Mouse (Mus musculus) testis, adult 2 months (tissue): ENCODE data around the gene Rpl27a.

Source experiments
- CTCF ChIP-seq: fragments of 200-500 bp; IDR thresholded peaks from 2 replicates; pipeline ENCODE4 v1.5.1; 2012; ENCODE audit warnings: low read depth, mild to moderate bottlenecking, inconsistent platforms, low read length, moderate library complexity; ENCODE audit not compliant: control insufficient read depth, insufficient read depth, insufficient replicate concordance
- POLR2A ChIP-seq: fragments of 200-500 bp; IDR thresholded peaks from 2 replicates; pipeline ENCODE4 v1.6.1; 2012; ENCODE audit warnings: low read depth, mild to moderate bottlenecking, inconsistent platforms, low read length, moderate library complexity; ENCODE audit not compliant: control insufficient read depth

GRCm38 (mm10) chr7:109531501-109531900 lies 12.6 kb downstream of the Rpl27a start:
- no peak for TF ChIP-seq POLR2A
- TF ChIP-seq CTCF, result no peak
